Mouse (Mus musculus): ENCODE measurements around the gene Anapc10. TPM values are rescaled to one million over a fixed set of nuclear protein-coding genes. Genes with fewer than 3 reads are reported as not detected.
"Not testable (repeated sequence)": the region's sequence is repeated elsewhere in the genome, so short reads cannot be mapped to it uniquely, and the experiment has no call there.

Anapc10 gene
- total RNA-seq (2021) (10 to 100 TPM in 1 of 2 experiments, 1 to 10 TPM in 1; 9.5 to 13.7 TPM), polyA plus RNA-seq (2012; rRNA removed) (0.11 and 0.18 TPM in 2 replicates)
- long read RNA-seq, full-length matches to known transcripts: 3 of 9 reads
- long read RNA-seq, partial matches to known transcripts: 1 of 9 reads
- long read RNA-seq, other reads (novel, unspliced or antisense): 5 of 9 reads

DNA sequence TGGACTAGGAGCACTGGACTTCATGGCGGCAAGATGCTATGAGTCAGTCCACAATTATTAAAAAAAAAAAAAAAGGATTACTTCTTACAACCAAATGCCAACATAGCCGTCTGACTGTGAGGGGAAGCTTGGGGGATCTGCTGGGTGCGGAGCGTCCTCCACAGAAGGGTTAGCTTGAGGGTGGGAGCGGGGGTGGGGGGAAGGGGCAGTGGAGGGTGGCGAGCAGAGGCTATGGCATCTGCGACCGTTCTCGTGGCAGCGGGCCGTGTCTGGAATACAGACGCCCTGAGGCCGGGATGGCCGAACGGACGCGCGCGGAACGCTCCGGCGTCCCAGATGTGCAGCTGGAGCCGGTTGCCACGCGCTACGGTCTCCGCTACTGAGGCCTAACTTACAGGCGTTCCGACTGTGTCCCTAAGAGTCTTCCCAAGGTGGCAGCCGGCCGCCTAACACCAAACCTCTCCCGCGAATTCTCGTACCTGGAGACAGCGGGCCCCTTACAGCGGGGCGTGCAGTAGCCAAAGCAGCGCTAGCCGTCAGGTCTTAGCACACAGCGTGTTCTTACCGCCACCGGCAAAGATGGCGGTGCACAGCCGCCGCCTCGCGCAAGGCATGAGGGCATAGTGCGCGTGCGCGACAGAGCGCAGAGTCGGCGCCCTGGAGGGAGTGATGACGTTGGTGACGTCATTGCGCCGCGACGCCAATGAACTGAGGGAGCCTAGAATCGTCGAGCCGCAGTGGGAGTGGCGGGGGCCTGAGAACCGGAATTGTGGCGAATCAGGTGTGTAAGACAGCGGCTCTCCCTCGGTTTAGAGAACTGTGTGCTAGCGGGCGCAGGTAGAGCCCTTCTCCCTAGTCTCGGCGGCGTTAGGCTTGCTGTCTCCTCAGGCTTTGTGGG lies at the start of gene Anapc10, which contains the start of gene Abce1:
Gene Anapc10 (plus strand): TSS at position 757 of the 898 bp plus-strand sequence.
Gene Abce1 (minus strand): TSS at position 677 of the 898 bp plus-strand sequence.
- DNase-seq: peak; percentile 98

DNA sequence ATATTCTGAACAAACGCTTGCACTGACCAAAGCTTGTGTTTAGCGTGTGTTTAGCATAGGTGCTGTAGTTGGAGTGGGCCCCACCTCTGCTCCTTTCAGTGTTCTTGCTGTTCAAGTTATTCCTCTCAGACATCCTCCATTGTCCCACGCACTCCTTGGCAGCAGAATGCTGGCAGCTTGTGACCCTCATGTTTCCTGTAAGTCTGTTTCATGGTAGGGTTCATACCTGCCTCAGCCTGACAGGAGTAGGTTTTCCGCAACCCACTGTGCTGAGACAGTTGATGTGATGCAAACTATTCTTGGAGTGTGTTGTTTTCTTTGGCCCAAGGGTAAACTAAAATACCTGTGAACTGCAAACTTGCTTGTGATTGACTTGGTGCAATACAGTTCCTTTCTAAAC lies 35.2 kb upstream of the Anapc10 start:
- no peak for DNase-seq

DNA sequence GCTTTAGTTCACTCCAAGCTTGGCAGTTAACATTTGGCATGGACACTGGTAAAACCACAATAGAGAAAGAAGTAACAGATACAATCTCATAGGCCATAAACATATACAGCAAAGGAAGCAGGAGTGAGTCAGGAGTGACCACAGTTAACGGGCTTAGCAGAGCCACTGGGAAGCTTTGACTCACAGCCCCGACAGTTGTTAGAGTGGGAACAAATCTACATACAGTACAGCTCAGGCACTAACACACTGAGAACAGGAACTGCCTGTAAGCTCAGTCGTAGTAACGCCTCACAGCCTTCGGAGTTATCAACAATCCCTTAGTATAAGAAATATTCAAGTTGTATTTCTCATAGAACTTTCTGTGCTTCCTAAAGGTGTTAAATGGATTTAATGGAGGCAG lies 32.6 kb upstream of the Anapc10 start:
- no peak for DNase-seq

DNA sequence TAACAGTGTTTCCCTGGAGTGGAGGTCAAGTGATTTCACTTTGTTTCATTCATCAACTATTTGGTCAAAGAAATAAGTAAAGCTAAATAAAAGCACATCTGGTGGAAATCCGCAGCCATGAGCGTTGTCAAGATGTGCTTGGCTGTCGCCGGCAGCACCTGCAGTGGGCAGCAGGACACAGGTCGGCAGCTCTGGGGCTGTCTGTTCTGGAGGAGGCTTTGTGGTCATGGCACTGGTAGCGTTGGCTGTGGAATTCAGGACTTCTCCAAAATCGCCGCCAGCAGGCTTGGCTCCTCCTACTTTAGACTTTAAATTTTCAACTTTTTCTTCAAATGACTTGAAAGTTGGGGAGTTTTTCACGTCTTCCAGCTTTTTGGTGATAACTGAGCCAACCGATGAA lies 31.5 kb upstream of the Anapc10 start:
- DNase-seq: not testable (repeated sequence)

DNA sequence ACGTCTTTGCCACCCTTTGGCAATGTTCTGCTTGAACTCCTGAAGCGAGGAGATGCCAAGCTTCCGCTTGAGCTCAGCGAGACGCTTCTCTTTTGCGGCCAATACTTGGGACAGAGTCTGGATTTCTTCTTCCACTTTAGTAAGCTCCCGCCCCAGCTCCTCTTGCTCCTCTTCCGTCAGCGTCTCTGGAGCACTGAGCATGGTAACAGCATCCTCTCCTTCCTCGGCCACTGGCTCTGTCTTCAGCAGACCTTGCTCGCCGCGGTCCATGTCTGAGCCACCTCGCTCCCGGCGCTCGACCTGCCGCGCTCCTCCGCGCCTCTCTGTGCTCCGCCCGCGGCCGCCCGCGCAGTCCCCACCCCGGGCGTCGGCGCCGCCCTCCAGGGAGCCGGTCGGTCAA lies 31.1 kb upstream of the Anapc10 start:
- peak; percentile 59 for DNase-seq

DNA sequence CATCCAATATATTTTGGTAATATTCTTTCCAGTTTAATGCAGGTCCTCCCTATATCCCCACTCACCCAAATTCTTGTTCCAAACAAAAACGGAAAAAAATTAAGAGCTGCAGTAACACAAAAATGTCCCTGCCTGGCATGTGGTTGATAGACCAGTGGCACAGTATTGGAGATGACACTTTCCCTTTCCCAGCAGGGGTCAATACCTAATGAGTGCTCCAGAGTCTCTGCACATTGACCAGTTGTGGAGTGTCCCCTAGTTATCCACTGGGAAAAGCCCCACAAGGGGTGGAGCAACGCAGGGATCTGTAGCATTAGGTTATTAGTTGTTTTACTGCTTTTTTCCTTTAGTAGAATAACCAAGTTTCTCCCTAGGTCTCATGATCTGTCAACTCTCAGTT lies 30.7 kb upstream of the Anapc10 start:
- DNase-seq: no peak

DNA sequence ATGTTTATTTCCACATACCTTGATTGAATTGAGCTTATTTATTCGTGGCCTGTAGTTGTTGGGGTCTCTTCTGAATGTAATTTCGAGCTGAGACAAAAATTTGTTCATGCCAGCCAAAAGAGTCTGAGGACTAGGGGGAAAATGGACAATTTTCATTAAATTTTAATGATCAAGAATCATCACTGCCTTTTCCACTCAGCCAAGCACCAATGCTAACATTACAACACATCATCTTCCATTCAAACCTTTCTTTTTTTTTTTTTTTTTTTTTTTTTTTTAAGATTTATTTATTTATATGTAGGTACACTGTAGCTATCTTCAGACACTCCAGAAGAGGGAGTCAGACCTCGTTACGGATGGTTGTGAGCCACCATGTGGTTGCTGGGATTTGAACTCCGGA lies 25.7 kb upstream of the Anapc10 start:
- DNase-seq: not testable (repeated sequence)

DNA sequence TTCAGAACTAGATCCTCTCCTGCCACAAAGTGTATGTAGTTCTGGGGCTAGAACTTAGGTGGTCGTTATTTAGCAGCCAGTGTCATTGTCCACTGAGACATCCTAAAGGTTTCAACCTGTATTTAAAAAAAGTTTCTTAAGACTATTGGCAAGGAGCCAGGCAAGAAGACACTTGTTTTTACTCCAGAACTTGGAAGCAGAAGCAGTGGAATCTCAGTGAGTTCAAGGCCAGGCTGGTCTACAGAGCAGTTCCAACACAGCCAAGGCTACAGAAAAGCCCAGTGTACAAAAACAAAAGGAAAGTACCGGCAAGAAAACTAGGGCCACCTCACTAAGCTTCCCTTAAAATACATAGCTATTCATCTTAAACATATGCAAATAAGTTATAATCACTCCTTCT lies 19.1 kb upstream of the Anapc10 start:
- DNase-seq: peak; percentile 48

DNA sequence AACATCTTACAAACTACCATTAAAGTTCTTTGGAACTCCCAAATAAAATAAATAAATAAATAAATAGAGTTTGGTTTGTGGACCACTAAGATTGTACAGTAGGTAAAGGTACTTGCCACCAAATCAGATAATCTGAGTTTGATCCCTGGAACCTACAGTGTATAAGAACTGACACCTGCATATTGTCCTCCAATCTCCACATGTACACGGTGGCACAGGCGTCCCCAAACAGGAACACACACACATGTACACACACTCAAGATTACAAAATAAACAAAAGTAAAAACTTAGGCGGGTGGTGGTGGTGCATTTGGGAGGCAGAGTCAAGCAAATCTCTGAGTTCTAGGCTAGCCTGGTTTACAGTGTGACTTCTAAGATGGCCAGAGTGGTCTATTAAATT lies 4.9 kb upstream of the Anapc10 start:
- DNase-seq: no peak

DNA sequence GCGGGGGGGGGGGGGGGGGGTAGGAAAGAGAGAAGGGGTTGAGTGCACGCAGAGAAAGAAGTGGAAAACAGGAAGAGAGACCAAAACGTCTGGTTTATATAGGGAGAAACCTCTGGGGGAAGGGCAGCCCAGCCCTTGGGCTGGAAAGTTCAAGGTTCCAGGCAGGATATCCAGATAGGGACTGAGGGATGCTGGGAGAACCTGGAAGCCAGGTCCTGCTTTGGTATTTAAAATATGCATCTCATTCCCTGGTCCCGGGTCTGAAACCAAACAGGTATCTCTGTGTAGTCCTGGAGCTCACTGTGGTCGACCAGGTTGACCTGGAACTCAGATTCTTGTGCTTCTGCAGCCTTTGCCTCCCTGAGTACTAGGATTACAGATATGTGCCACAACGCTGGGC lies 1.1 kb downstream of the Anapc10 start:
- DNase-seq: no peak

DNA sequence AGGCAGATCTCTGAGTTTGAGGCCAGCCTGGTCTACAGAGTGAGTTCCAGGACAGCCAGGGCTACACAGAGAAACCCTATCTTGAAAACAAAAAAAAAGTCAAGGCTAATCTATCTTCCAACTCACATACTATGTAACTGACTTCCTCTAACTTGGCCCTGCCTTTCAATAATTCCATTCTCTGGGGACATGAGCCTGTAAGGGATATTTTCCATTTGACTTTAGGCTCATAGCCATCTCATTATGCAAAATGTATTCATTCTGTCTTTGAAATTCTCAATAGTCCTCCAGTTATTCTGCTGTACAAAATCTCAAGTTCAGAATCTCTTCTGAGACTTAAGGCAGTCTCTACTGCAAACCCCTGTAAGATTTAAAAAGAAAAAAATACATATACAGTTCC lies 9.9 kb downstream of the Anapc10 start:
- no peak for DNase-seq

DNA sequence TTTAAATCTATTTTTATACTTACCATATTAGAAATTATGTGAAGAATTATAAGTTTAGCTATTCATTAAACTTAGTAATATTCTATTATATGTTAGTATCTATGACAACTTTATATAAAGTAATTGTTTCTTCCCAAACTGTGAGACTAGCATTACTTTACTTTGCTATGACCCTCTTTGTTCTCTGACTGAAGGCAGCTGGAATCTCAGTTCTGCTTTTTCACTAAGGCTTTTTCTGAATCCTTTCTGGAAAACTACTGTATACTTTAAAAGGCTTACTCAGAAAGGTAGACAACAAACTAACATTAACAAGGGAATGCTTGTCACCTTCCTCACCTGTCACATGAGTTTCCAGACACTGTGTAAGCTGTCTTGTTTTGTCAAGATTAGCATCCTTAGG lies 11.7 kb downstream of the Anapc10 start:
- no peak for DNase-seq

DNA sequence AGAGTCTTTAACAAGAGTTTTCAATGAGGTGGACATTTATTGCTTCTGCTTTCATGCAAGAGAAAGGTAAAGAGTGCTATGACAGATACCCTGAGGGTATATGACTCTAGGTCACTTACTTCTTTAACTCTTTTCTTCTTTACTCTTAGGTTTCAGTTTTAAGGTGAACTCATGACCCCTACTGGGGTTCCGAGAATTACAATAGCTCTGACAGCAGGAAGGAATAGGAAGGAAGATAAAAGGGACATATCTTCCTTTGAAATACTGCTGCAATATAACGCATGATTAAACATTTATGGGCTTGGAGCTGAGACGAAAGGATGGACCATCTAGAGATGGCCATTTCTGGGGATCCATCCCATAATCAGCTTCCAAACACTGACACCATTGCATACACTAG lies 13.0 kb downstream of the Anapc10 start:
- no peak for DNase-seq

DNA sequence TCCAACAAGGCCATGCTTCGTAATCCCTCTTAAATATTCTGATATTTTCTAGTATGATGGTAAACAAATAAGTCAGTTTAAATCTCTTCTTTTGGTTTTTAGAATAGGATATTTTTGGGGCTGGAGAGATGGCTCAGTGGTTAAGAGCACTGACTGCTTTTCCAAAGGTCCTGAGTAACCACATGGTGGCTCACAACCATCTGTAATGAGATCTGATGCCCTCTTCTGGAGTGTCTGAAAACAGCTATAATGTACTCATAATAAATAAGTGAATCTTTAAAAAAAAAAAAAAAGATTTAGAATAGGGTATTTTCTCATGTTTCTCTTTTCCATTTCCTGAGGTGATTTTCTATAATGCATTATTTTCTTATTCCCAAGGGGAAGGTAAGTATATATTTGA lies 16.3 kb downstream of the Anapc10 start:
- DNase-seq: no peak

DNA sequence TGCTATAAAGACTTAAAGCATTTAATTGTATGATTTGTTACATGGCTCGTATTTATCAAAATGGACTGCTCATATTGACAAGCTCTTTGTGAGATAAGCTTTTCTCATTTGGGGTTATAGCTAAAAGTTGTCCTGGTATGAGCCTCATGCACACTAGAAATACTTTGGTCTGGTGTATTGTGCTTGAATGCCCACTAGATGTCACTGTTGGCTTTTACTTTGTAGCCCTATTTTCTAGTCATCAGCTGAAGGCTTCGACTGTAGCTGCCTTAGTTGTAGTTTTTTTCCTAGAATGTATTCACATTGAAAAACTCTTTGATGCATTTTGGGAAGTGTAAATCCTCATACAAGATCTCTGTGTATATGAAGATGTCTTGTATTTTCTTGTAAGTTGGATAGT lies 22.7 kb downstream of the Anapc10 start:
- peak; percentile 8 for DNase-seq

DNA sequence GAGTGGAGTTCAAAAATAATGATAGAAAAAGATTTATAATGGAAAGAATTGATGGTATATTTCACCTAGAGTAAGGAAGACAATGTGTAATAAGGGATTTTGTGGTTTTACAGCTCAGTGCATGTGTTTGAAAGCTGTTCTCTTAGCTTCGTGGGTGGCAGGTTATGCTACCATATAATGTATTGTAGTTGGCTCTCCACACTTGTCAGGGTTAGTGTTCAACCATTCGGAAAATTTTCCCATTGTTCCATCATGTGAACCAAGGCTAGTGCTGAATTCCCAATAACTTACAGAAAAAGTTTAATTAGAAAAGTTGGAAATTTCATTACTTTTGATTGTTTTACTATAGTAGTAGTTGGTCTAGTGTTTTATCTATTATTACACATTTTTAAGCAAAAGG lies 36.6 kb downstream of the Anapc10 start:
- DNase-seq: no peak

DNA sequence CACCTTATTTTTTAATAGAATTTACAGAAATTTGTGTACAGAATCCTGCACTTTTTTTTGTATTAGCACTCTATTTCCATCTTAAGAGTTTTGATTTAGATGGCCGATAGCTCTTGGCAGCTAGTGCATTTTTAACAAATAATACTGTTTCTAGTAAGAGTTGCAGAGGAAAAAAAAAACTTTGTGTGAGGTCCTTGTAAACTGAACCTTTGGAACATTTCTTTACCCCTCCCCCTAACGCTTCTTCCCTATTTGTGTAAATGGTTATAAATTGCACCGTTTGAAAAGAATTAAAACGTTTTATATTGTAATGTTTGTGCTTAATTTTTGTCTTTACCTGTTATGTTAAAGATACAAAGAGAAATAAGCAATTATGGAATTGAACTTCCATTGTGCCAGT lies 37.0 kb downstream of the Anapc10 start:
- no peak for DNase-seq

DNA sequence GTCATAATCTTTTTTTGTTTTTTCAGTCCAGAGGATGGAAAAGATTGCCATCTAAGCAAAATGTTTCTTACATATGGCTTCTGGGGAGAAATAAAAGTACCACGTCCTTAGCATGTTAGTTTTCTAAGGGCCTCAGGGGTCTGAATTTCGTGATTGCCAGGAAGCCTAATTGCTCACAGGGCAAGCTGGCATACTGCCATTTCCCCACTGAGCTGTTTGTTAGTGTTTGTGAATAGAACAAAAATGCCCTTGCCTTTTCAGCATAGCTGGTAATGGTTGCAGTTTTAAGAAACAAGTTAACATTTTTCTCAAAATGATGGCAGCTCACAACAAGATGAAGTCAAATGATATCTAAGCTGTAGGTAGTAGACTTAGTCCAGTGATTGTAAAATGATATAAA lies 38.7 kb downstream of the Anapc10 start:
- no peak for DNase-seq

DNA sequence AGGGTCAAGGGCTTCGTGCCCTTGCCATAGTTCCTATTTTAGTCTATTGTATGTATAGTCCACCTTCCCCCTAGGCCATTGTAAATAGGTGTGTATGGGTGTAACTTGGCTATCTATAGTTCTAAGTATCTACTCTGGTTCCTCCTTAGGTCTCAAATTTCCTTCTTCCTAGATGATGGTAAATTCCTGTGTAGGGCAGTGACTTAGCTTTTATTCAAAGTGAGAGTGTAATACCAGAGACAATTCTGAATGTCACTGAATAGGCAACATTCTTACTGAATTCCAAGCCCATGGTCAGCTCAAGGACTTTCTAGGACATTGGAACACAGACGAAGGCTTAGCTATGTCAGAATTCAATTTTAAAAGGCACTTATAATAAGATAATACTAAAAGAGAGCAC lies 83.3 kb downstream of the Anapc10 start:
- DNase-seq: not testable (repeated sequence)

DNA sequence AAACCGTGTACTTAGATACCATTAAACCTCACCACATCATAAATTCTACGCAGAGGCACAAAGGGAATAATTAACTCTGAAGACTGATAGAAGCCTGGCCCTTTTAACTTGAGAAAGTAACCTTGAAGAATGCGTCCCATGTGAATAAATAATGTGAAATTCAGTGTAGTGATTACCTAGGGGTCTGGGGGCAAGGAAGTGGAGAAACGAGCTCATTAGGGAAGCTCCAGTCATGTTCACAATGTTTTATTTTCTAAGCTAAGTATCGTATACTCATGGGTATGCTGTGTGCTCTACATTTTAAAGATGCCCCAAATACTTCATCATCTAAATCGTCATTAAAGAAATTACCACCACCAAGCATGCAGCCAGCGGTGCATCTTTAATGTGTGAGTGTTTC lies 85.1 kb downstream of the Anapc10 start:
- DNase-seq: no peak

DNA sequence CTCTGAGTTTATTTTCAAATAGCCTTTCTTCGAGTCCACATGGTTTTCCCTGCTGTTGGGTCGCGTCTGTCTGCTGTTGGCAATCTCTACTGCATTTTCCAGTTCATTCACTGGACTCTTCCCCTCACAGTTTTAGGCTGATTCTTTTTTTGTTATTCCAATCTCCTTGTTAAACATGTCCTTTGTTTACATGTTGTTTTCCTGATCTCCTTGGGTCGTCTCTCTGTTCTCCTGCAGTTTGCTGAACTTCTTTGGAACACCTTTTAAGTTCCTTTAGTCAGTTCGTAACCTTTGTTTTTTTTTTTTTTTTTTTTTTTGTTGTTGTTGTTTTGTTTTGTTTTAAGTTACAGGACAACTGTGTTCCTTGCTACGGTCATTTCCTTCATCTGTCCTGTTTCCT lies 92.9 kb downstream of the Anapc10 start:
- no peak for DNase-seq

DNA sequence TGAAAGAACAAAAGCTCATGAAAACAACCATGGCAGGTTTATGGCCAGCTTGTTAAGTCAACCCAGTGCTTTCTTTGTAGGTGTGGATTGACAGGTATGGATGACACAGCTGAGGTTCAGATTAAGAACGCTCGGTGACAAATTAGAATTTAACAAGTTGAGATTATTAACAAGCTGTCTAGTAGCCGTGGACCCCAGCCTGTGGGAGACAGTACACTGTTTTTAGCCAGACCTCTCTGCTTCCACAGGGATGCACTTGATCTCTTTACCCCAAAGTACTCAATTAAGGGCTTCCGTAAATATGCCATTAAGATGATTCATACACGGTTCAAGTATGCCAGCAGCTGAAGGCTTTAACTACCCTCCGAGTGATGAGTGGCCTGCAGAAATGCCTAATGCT lies 95.4 kb downstream of the Anapc10 start:
- no peak for DNase-seq

DNA sequence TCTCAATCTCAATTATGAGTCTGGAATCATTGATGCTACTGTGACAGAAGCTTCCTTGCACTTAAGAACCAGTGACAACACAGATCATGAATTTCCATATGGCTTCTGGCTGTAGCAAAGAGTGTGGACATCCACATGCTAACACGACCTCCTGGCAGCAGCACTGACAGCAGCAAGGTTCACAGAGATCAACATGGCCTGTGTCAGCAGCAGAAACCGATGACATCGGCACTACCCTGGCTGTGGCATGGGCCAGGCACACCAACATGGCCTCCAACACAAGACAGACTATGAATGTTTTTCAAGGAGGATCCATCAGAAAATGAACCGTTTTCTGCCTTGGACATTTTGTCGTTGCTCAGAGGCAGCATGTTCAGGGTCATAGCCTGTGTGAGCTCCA lies 114.9 kb downstream of the Anapc10 start:
- no peak for DNase-seq

Measured in adrenal gland, adult 2 months (tissue).